Comparison of ENCODE assay signal across 19 mouse cellular contexts in genomic region chr3:151893421-151894235, GRCm38 (mm10). TPM values are rescaled to one million over a fixed set of nuclear protein-coding genes. Genes with fewer than 3 reads are reported as not detected.
A peak's percentile ranks its signal among the peaks of the same experiment; 100 is the strongest.
DNase-seq lines count a peak whose midpoint lies in the region; ATAC-seq and TF ChIP-seq lines count a peak whose summit lies in the region.
"Had no signal": no experiment of that assay in that cellular context is flagged by ENCODE, and none has a peak within 500 bp of the region (broad histone marks: within the 10 kb centered on the region; RNA-seq: fewer than 3 reads in every experiment).

No protein-coding gene starts in this region.

- TF ChIP-seq CTCF in gastrocnemius, adult 2 months (IDR thresholded peaks at IDR 0.05): no peak
- TF ChIP-seq CTCF in lung, embryonic 14.5 days (IDR thresholded peaks at IDR 0.05; ENCODE audit: low read depth): no peak
- no peak for TF ChIP-seq CTCF in stomach, postnatal 0 days (IDR thresholded peaks at IDR 0.05; ENCODE audit: low read depth)

- no peak overlapping the region for H3K4me2 ChIP-seq in lung, embryonic 14.5 days
- H3K4me2 ChIP-seq in lung, embryonic 15.5 days: no peak overlapping the region
- H3K4me2 ChIP-seq in stomach, postnatal 0 days (replicated peaks; ENCODE audit: low read depth): no peak overlapping the region
- H3K4me2 ChIP-seq: embryonic facial prominence, embryonic 13.5 days; hindbrain, embryonic 12.5 days; kidney, embryonic 15.5 days; midbrain, embryonic 15.5 days; neural tube, embryonic 13.5 days had no signal

- H3K4me1 ChIP-seq in lung, embryonic 14.5 days (ENCODE audit: insufficient read depth): peaks cover 8% of the 10 kb centered on the region; the same call in 1 of the 2 replicates
- peaks cover 31% of the 10 kb centered on the region for H3K4me1 ChIP-seq in lung, embryonic 15.5 days
- no peaks in the 10 kb centered on the region; the same call in 1 of the 2 replicates for H3K4me1 ChIP-seq in stomach, postnatal 0 days (replicated peaks; ENCODE audit: control insufficient read depth, insufficient read depth)

- ATAC-seq in lung, embryonic 14.5 days (ENCODE audit: insufficient read depth): 0 out of 2 replicates have a peak, but pooled peaks have one; percentile 21
- ATAC-seq in lung, embryonic 15.5 days (ENCODE audit: borderline replicate concordance, extremely low read depth, low FRiP score, low TSS enrichment): peak; percentile 36; the same call in 1 of the 2 replicates
- ATAC-seq in stomach, postnatal 0 days (ENCODE audit: low FRiP score, low TSS enrichment): no peak
- ATAC-seq: activated CD4-positive, CD25-positive, alpha-beta regulatory T cell, adult 4 months; midbrain, embryonic 15.5 days had no signal

- 54% methylated on average over 11 of the region's 11 CpGs for WGBS in lung, embryonic 14.5 days
- 50% methylated on average over 11 of the region's 11 CpGs for WGBS in lung, embryonic 15.5 days
- 47% methylated on average over 11 of the region's 11 CpGs for WGBS in stomach, postnatal 0 days

- H3K4me3 ChIP-seq in gastrocnemius, adult 2 months: no peak overlapping the region
- no peak overlapping the region for H3K4me3 ChIP-seq in lung, embryonic 14.5 days (ENCODE audit: low read depth, low read length)
- H3K4me3 ChIP-seq in lung, embryonic 15.5 days: no peak overlapping the region
- H3K4me3 ChIP-seq in stomach, postnatal 0 days (ENCODE audit: low read depth, low read length): no peak overlapping the region
- H3K4me3 ChIP-seq: embryonic facial prominence, embryonic 13.5 days; heart, adult 2 months; hindbrain, embryonic 12.5 days; kidney, embryonic 15.5 days; midbrain, embryonic 15.5 days; neural tube, embryonic 13.5 days had no signal

- TF ChIP-seq EP300 in stomach, postnatal 0 days (optimal IDR thresholded peaks at IDR 0.05): no peak

- H3K27ac ChIP-seq in gastrocnemius, adult 2 months: 0 out of 2 replicates have a peak overlapping the region, but pooled peaks have one; percentile 12
- peak overlapping the region; percentile 58; the same call in 1 of the 2 replicates for H3K27ac ChIP-seq in lung, embryonic 14.5 days (ENCODE audit: low read depth)
- peak overlapping the region; percentile 25; the same call in 1 of the 2 replicates for H3K27ac ChIP-seq in lung, embryonic 15.5 days
- 0 out of 2 replicates have a peak overlapping the region, but pooled peaks have one; percentile 24 for H3K27ac ChIP-seq in stomach, postnatal 0 days (replicated peaks)
- H3K27ac ChIP-seq: hindbrain, embryonic 12.5 days; kidney, embryonic 15.5 days; midbrain, embryonic 15.5 days; neural tube, embryonic 13.5 days had no signal

- no peak overlapping the region for H3K9ac ChIP-seq in lung, embryonic 14.5 days
- H3K9ac ChIP-seq in lung, embryonic 15.5 days: no peak overlapping the region
- no peak overlapping the region for H3K9ac ChIP-seq in stomach, postnatal 0 days (ENCODE audit: low read length)
- H3K9ac ChIP-seq: embryonic facial prominence, embryonic 13.5 days; hindbrain, embryonic 12.5 days; kidney, embryonic 15.5 days; midbrain, embryonic 15.5 days; neural tube, embryonic 13.5 days had no signal

- no peak for DNase-seq in gastrocnemius, adult 2 months
- DNase-seq in gastrocnemius, adult 8-10 months (ENCODE audit: low spot score in 2 of 2): no peak
- peak; percentile 43 for DNase-seq in lung, embryonic 14.5 days
- DNase-seq in lung, postnatal 4 days: no peak
- DNase-seq in stomach, postnatal 0 days (ENCODE audit: low spot score): no peak
- DNase-seq in retina, postnatal 1 day: no peak
- DNase-seq in left cerebral cortex, postnatal 10 days (ENCODE audit: extremely low spot score in 1 of 2, low spot score in 2 of 2): no peak
- DNase-seq: cerebellum, adult 18-20 months; left cerebral cortex, postnatal 4 days; thymus, postnatal 14 days had no signal

- H3K27me3 ChIP-seq in lung, embryonic 14.5 days (ENCODE audit: insufficient read depth, low read length): no peaks in the 10 kb centered on the region
- no peaks in the 10 kb centered on the region for H3K27me3 ChIP-seq in lung, embryonic 15.5 days
- H3K27me3 ChIP-seq in stomach, postnatal 0 days (ENCODE audit: control insufficient read depth, insufficient read depth, low read length): no peaks in the 10 kb centered on the region
- H3K27me3 ChIP-seq: embryonic facial prominence, embryonic 13.5 days; hindbrain, embryonic 12.5 days; kidney, embryonic 15.5 days; midbrain, embryonic 15.5 days; neural tube, embryonic 13.5 days had no signal

- no peaks in the 10 kb centered on the region for H3K36me3 ChIP-seq in lung, embryonic 14.5 days (ENCODE audit: insufficient read depth)
- no peaks in the 10 kb centered on the region for H3K36me3 ChIP-seq in lung, embryonic 15.5 days
- H3K36me3 ChIP-seq in stomach, postnatal 0 days (ENCODE audit: control insufficient read depth, insufficient read depth, low read length): no peaks in the 10 kb centered on the region
- H3K36me3 ChIP-seq: embryonic facial prominence, embryonic 13.5 days; G1E; hindbrain, embryonic 12.5 days; kidney, embryonic 15.5 days; midbrain, embryonic 15.5 days; neural tube, embryonic 13.5 days had no signal

- intact Hi-C loops in gastrocnemius, adult 2 months (cut with DNase I): no loop called here
- intact Hi-C loops in left cerebral cortex, postnatal 10 days (cut with DNase I): no loop called here

- H3K9me3 ChIP-seq in lung, embryonic 14.5 days (ENCODE audit: low read depth, low read length): no peaks in the 10 kb centered on the region
- no peaks in the 10 kb centered on the region for H3K9me3 ChIP-seq in lung, embryonic 15.5 days
- H3K9me3 ChIP-seq in stomach, postnatal 0 days (ENCODE audit: control insufficient read depth, low read length): no peaks in the 10 kb centered on the region
- H3K9me3 ChIP-seq: embryonic facial prominence, embryonic 13.5 days; hindbrain, embryonic 12.5 days; kidney, embryonic 15.5 days; midbrain, embryonic 15.5 days; neural tube, embryonic 13.5 days had no signal

RNA-seq across cellular contexts. Expression of gene Ptgfr, which starts 56.2 kb away (rescaled TPM):
- 1 to 10 TPM; 1.3 to 2.2 TPM for total RNA-seq in gastrocnemius, adult 2 months (2021)
- 1 to 10 TPM; 1.5 to 2.4 (median 2.1) TPM for total RNA-seq in gastrocnemius, adult 8-10 months (2022)
- 0.28 and 0.65 TPM in 2 replicates for polyA plus RNA-seq in lung, embryonic 14.5 days (2014; fragmentation: Nextera tagmentation; extraction: Ambion mirVana)
- 0.31 and 0.59 TPM in 2 replicates for polyA plus RNA-seq in lung, embryonic 15.5 days (2015; fragmentation: Nextera tagmentation; extraction: Ambion mirVana)
- 2.0 TPM in 2 replicates for polyA plus RNA-seq in stomach, postnatal 0 days (2015; fragmentation: Nextera tagmentation; extraction: Ambion mirVana)
- total RNA-seq in left cerebral cortex, postnatal 10 days (2021): 1 to 10 TPM; 1.6 to 2.4 TPM
- polyA plus RNA-seq: activated CD4-positive, CD25-positive, alpha-beta regulatory T cell, adult 4 months; G1E had no signal
